Mouse (Mus musculus) testis, adult 2 months (tissue): ENCODE measurements around the gene Mcpt8. TPM values are rescaled to one million over a fixed set of nuclear protein-coding genes. Genes with fewer than 3 reads are reported as not detected.
"Not testable (repeated sequence)": the region's sequence is repeated elsewhere in the genome, so short reads cannot be mapped to it uniquely, and the experiment has no call there.

ENCODE experiments used
- H3K27ac ChIP-seq: fragments of 200-500 bp; 2 replicates; pipeline ENCODE4 v1.5.1; 2012; ENCODE audit warnings: low read depth, low read length; ENCODE audit not compliant: control insufficient read depth, insufficient read depth
- H3K27me3 ChIP-seq: fragments of 200-500 bp; 2 replicates; pipeline ENCODE4 v1.6.1; 2012; ENCODE audit warnings: mild to moderate bottlenecking, low read length, moderate library complexity; ENCODE audit not compliant: control insufficient read depth, insufficient read depth
- H3K36me3 ChIP-seq: fragments of 200-500 bp; 2 replicates; pipeline ENCODE4 v1.6.1; 2012; ENCODE audit warnings: mild to moderate bottlenecking, low read length; ENCODE audit not compliant: control insufficient read depth, insufficient read depth
- H3K4me1 ChIP-seq: fragments of 200-500 bp; 2 replicates; pipeline ENCODE4 v1.6.1; 2012; ENCODE audit warnings: low read length; ENCODE audit not compliant: control insufficient read depth, insufficient read depth
- H3K4me3 ChIP-seq: fragments of 200-500 bp; 2 replicates; pipeline ENCODE4 v1.5.1; 2012; ENCODE audit warnings: low read depth, mild to moderate bottlenecking, low read length, moderate library complexity, mixed read lengths; ENCODE audit not compliant: control insufficient read depth
- CTCF ChIP-seq: fragments of 200-500 bp; IDR thresholded peaks from 2 replicates; pipeline ENCODE4 v1.5.1; 2012; ENCODE audit warnings: low read depth, mild to moderate bottlenecking, inconsistent platforms, low read length, moderate library complexity; ENCODE audit not compliant: control insufficient read depth, insufficient read depth, insufficient replicate concordance
- POLR2A ChIP-seq: fragments of 200-500 bp; IDR thresholded peaks from 2 replicates; pipeline ENCODE4 v1.6.1; 2012; ENCODE audit warnings: low read depth, mild to moderate bottlenecking, inconsistent platforms, low read length, moderate library complexity; ENCODE audit not compliant: control insufficient read depth
- polyA plus RNA-seq: library from polyadenylated mRNA; depleted of rRNA; stranded (reverse); fragments of >200 nt; gene quantifications from 2 replicates; pipeline ENCODE4 v1.2.3, GENCODE M21; 2012; rRNA removed

The Mcpt8 gene
- polyA plus RNA-seq, 1 experiment: not detected

GRCm38 (mm10) chr14:56057722-56058121, 27.4 kb downstream of the Mcpt8 start:
- no peaks in the 10 kb centered on the region for H3K27me3 ChIP-seq
- no peaks in the 10 kb centered on the region for H3K4me1 ChIP-seq
- TF ChIP-seq CTCF (no peak), POLR2A (no peak)
- no peak overlapping the region for H3K27ac ChIP-seq
- H3K36me3 ChIP-seq: no peaks in the 10 kb centered on the region
- H3K4me3 ChIP-seq: no peak overlapping the region

GRCm38 (mm10) chr14:56055408-56055807, 29.7 kb downstream of the Mcpt8 start:
- H3K36me3 ChIP-seq: no peaks in the 10 kb centered on the region
- H3K4me1 ChIP-seq: no peaks in the 10 kb centered on the region
- no peak for TF ChIP-seq CTCF
- TF ChIP-seq POLR2A: no peak
- no peak overlapping the region for H3K27ac ChIP-seq
- H3K4me3 ChIP-seq: no peak overlapping the region
- no peaks in the 10 kb centered on the region for H3K27me3 ChIP-seq

- not testable (repeated sequence) for H3K36me3 ChIP-seq, H3K4me3 ChIP-seq, H3K27me3 ChIP-seq, H3K27ac ChIP-seq, H3K4me1 ChIP-seq
Measured at GRCm38 (mm10) chr14:56041792-56042191, 43.3 kb downstream of the Mcpt8 start, which contains the start of gene Mcpt2. Gene Mcpt2 (plus strand): TSS chr14:56042041.

- Histone ChIP-seq H3K4me3 (no peak overlapping the region), H3K27me3 (no peaks in the 10 kb centered on the region), H3K4me1 (no peaks in the 10 kb centered on the region), H3K36me3 (no peaks in the 10 kb centered on the region), H3K27ac (no peak overlapping the region)
- TF ChIP-seq CTCF: no peak
- TF ChIP-seq POLR2A: no peak
Measured at GRCm38 (mm10) chr14:56034433-56034832, 50.6 kb downstream of the Mcpt8 start.

Other genes with a start within 250 kb of the Mcpt8 start
- gene Nynrin, start 231.3 kb downstream of the Mcpt8 start, polyA plus RNA-seq: 0.41 and 0.51 TPM in 2 replicates
- 1.0 and 1.1 TPM in 2 replicates for gene Cbln3, start 200.9 kb downstream of the Mcpt8 start, polyA plus RNA-seq
- 5.0 and 5.1 TPM in 2 replicates for gene Khnyn, start 200.3 kb downstream of the Mcpt8 start, polyA plus RNA-seq
- 50.7 and 55.1 TPM in 2 replicates for gene Sdr39u1, start 185.0 kb downstream of the Mcpt8 start, polyA plus RNA-seq
- 0.10 TPM in 1 of 2 replicates, not detected in the other for gene Cma1, start 140.6 kb downstream of the Mcpt8 start, polyA plus RNA-seq
- not detected in 2 replicates for gene Cma2, start 134.3 kb downstream of the Mcpt8 start, polyA plus RNA-seq
- gene Mcpt1, start 67.3 kb downstream of the Mcpt8 start, polyA plus RNA-seq: not detected in 2 replicates
- not detected in 2 replicates for gene Mcpt9, start 54.8 kb downstream of the Mcpt8 start, polyA plus RNA-seq
- not detected in 2 replicates for gene Mcpt2, start 43.2 kb downstream of the Mcpt8 start, polyA plus RNA-seq
- 0.16 TPM in 1 of 2 replicates, not detected in the other for gene Mcpt4, start 23.0 kb downstream of the Mcpt8 start, polyA plus RNA-seq
- gene Ctsg, start 17.3 kb upstream of the Mcpt8 start, polyA plus RNA-seq: not detected in 2 replicates
- not detected in 2 replicates for gene Gzme, start 35.4 kb upstream of the Mcpt8 start, polyA plus RNA-seq
- not detected in 2 replicates for gene Gzmd, start 47.3 kb upstream of the Mcpt8 start, polyA plus RNA-seq
- not detected in 2 replicates for gene Gzmg, start 74.3 kb upstream of the Mcpt8 start, polyA plus RNA-seq
- gene Gzmn, start 89.3 kb upstream of the Mcpt8 start, polyA plus RNA-seq: 49.9 and 57.5 TPM in 2 replicates
- gene Gzmf, start 126.1 kb upstream of the Mcpt8 start, polyA plus RNA-seq: not detected in 2 replicates
- gene Gzmc, start 149.4 kb upstream of the Mcpt8 start, polyA plus RNA-seq: not detected in 2 replicates
- not detected in 2 replicates for gene Gzmb, start 177.0 kb upstream of the Mcpt8 start, polyA plus RNA-seq